Mouse (Mus musculus) limb, embryonic 14.5 days (tissue): Measurements from ENCODE around the gene Gm3127. TPM values are rescaled to one million over a fixed set of nuclear protein-coding genes. Genes with fewer than 3 reads are reported as not detected.
"Not testable (repeated sequence)": the region's sequence is repeated elsewhere in the genome, so short reads cannot be mapped to it uniquely, and the experiment has no call there.

ENCODE experiments used
- ATAC-seq: fragments of 200-750 bp; cut with Nextera tagmentation; 2 replicates; pipeline ENCODE4 v1.8.0; 2017; ENCODE audit warnings: low read depth, moderate number of reproducible peaks, moderate TSS enrichment; ENCODE audit not compliant: low FRiP score
- DNase-seq: peaks from one replicate; pipeline ENCODE4 v3.0.0-alpha.2; 2015; ENCODE audit warnings: low spot score
- H3K27ac ChIP-seq: fragments of 300-500 bp; sonication (generic); replicated peaks from 2 replicates; pipeline ENCODE4 v1.5.1; 2014; ENCODE audit warnings: low read depth, mild to moderate bottlenecking, low read length, moderate library complexity, mixed read lengths
- H3K27me3 ChIP-seq: fragments of 300-500 bp; sonication (generic); 2 replicates; pipeline ENCODE4 v1.6.1; 2014; ENCODE audit warnings: low read length, mixed read lengths; ENCODE audit not compliant: control insufficient read depth, insufficient read depth
- H3K36me3 ChIP-seq: fragments of 300-500 bp; sonication (generic); 2 replicates; pipeline ENCODE4 v1.6.1; 2014; ENCODE audit warnings: mild to moderate bottlenecking, low read length, moderate library complexity, mixed read lengths; ENCODE audit not compliant: control insufficient read depth, insufficient read depth
- H3K4me1 ChIP-seq: fragments of 300-500 bp; sonication (generic); 2 replicates; pipeline ENCODE4 v1.6.1; 2014; ENCODE audit warnings: antibody characterized with exemption, low read length, mixed read lengths; ENCODE audit not compliant: control insufficient read depth, insufficient read depth
- H3K4me2 ChIP-seq: fragments of 300-500 bp; sonication (generic); replicated peaks from 2 replicates; pipeline ENCODE4 v1.6.1; 2014; ENCODE audit warnings: low read depth, mild to moderate bottlenecking, low read length, moderate library complexity; ENCODE audit not compliant: severe bottlenecking
- H3K4me3 ChIP-seq: fragments of 300-500 bp; sonication (generic); replicated peaks from 2 replicates; pipeline ENCODE4 v1.5.1; 2014; ENCODE audit warnings: low read length
- H3K9ac ChIP-seq: fragments of 300-500 bp; sonication (generic); 2 replicates; pipeline ENCODE4 v1.6.1; 2014; ENCODE audit warnings: mild to moderate bottlenecking, low read depth, low read length, moderate library complexity; ENCODE audit not compliant: severe bottlenecking
- H3K9me3 ChIP-seq: fragments of 300-500 bp; sonication (generic); 2 replicates; pipeline ENCODE4 v1.6.1; 2016; ENCODE audit warnings: low read length; ENCODE audit not compliant: control insufficient read depth
- WGBS: fragments of 180-500 bp; shearing (Covaris S2); extraction: QIAGEN DNeasy Blood & Tissue Kit; methylation state at CpG from one replicate; pipeline ENCODE4 v1.1.7; 2014; 5-methylcytosine and 5-hydroxymethylcytosine counted together
- polyA plus RNA-seq, 2 experiments: library from polyadenylated mRNA; depleted of rRNA in 1 of 2; stranded (reverse) in 1 of 2; unstranded in 1 of 2; fragments of >200 nt; fragmentation: Nextera tagmentation in 1 of 2; extraction: Ambion mirVana in 1 of 2; gene quantifications; 2 replicates each; pipeline versions ENCODE4 v1.2.1 to v1.2.3; 2012 to 2014

The Gm3127 gene
- polyA plus RNA-seq (2012; rRNA removed) (not detected in 2 replicates), polyA plus RNA-seq (2014; fragmentation: Nextera tagmentation; extraction: Ambion mirVana) (not detected in 2 replicates)

DNA sequence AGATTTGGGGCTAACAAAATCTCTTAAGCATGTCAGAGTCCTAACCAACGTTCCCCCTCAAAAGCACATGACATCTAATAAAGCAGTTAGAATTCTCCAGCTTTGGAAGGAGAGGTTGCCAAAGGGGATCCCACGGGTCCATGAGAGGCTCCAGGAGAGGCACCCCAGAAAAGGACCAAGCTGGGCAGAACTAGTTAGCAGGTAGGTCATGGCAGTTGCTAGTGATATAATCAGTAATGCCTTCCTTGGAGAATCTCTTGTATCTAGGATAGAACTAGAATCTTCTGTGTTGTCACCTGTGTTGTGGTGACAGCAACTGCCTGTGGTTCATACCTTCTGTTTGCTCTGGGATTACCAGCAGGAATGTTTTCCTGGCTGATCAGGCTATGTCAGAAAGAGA, at the start of gene Gm3127:
Gm3127 (plus strand) TSS at position 301 of the 400 bp plus-strand sequence.
- not testable (repeated sequence) for H3K4me2 ChIP-seq, H3K4me3 ChIP-seq, H3K4me1 ChIP-seq, ATAC-seq, H3K9ac ChIP-seq, H3K27ac ChIP-seq, H3K9me3 ChIP-seq, H3K27me3 ChIP-seq, DNase-seq, H3K36me3 ChIP-seq
- no CpG with 5 or more reads among the region's 2 CpGs for WGBS

DNA sequence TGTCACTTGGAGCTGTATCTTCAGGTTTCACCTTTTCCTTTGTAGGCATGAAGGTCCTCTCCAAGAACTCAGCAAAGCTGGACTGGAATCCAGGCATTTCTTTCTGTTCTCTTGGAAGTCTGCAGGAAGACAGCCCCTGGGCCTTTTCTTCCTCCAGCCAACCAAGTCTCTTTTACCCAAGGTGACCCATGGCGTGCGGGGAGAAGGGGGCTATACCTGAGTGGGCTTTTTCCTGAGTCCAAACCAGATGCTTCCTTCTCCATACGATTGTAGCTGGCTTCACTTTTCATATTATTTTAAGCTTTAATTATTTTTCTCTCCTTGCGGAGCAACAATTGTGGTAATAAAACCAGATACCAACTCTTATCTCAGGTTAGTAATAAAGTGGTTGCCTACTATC, 23.2 kb upstream of the Gm3127 start:
- H3K4me2 ChIP-seq, H3K36me3 ChIP-seq, H3K4me3 ChIP-seq, H3K9ac ChIP-seq, H3K27ac ChIP-seq, ATAC-seq, H3K27me3 ChIP-seq, H3K4me1 ChIP-seq, DNase-seq, H3K9me3 ChIP-seq: not testable (repeated sequence)
- WGBS, result 91% methylated on average over 4 of the region's 4 CpGs

DNA sequence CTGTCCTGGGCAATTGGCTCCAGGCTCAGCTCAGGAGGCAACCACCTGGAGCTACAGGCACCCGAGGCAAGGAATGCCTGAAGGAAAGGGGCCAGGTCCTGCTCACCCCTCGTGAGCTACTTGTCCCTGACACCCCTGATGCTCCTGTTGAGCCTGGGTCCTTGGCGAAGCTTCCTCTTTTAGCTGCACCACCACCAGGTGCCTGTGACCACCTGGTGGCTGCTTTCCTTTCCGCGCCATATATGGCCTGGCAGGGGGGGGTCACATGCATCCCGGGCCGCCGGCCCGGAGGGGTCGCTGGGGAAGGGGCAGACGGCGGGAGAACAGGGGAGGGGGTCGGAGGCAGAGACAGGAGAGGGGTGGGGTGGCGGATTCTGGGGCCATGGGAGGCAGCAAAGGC, 17.2 kb downstream of the Gm3127 start:
- not testable (repeated sequence) for H3K36me3 ChIP-seq, H3K9ac ChIP-seq, H3K27ac ChIP-seq, H3K4me1 ChIP-seq, ATAC-seq, H3K27me3 ChIP-seq, H3K9me3 ChIP-seq
- WGBS, result 12% methylated on average over 10 of the region's 14 CpGs
- Histone ChIP-seq H3K4me2 (peak overlapping the region; percentile 44), H3K4me3 (peak overlapping the region; percentile 22)
- peak; percentile 0 for DNase-seq

DNA sequence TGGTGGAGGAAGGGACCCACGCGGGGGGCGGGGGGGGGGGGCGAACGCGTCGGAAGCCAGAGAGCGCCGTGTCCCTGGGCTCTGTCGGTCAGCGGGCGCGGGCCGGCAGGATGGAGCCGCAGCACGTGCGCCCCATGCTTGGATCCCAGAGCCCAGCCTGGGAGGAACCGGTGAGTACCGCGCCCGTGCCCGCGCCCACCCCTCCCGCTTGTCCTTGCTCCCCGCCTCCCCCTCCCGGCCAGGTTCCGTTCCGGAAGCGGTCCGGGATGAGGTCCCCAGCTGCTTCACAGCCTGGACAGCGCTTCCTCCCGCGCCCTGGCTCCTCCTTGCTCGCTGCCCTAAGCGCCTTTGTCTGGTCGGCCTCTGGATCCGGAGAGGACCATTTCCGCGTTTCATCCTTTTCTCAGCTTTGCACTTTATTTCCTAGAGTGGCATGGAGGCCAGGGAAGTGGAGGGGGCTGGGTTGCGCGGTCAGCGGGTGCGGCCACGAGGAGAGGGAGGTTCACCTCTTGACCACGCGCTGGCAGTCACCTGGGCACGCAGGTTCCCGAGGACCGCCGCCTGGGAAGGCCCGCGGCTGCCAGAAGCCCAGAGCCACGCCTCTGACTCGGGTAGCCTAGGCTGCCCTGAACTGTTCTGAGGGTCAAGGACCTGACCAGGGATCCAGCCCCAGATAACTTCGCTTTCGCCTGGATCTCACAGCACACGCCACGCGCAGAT, 17.8 kb downstream of the Gm3127 start, which contains the start of gene Gm2974:
Gm2974 (plus strand) TSS at position 86 of the 720 bp plus-strand sequence.
- DNase-seq, result peak; percentile 1
- not testable (repeated sequence) for ATAC-seq, H3K36me3 ChIP-seq, H3K4me1 ChIP-seq, H3K9ac ChIP-seq, H3K27me3 ChIP-seq, H3K9me3 ChIP-seq, H3K27ac ChIP-seq
- WGBS, result 18% methylated on average over 42 of the region's 59 CpGs
- H3K4me3 ChIP-seq, result peak within 1 kb of the TSS; percentile 22
- H3K4me2 ChIP-seq, result peak within 1 kb of the TSS; percentile 44

DNA sequence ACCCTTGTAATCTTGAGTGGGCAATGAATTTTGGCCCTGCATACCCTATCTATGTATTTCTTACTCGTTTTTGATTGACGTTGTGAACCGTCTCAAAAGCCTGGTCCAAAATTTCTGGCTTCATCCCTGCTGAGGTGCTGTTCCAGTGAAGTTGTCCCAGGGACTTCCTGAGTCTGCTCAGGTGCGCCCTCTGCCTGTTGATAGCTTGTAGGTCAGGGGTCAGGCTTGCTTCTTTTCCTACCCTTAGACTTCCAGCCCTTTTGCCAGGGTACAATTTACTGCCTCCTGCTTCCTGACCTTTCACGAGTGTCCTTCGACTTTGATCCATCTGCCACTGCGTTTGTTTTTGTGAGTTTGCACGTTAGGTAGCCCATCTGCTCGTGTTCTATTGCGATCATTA, 18.5 kb downstream of the Gm3127 start:
- H3K36me3 ChIP-seq, H3K4me2 ChIP-seq, H3K27ac ChIP-seq, H3K4me1 ChIP-seq, H3K9ac ChIP-seq, H3K4me3 ChIP-seq, ATAC-seq, H3K9me3 ChIP-seq, DNase-seq, H3K27me3 ChIP-seq: not testable (repeated sequence)
- WGBS, result 27% methylated on average over 4 of the region's 10 CpGs

Other genes starting within 250 kb of the Gm3127 start
- not detected in 2 replicates for gene Gm3029, start 233.3 kb upstream of the Gm3127 start, polyA plus RNA-seq (2012; rRNA removed)
- gene Gm3029, start 233.3 kb upstream of the Gm3127 start, polyA plus RNA-seq (2014; fragmentation: Nextera tagmentation; extraction: Ambion mirVana), result not detected in 2 replicates
- gene Gm3095, start 201.5 kb upstream of the Gm3127 start, polyA plus RNA-seq (2012; rRNA removed), result 0.09 and 0.25 TPM in 2 replicates
- 0.12 TPM in 1 of 2 replicates, not detected in the other for gene Gm3095, start 201.5 kb upstream of the Gm3127 start, polyA plus RNA-seq (2014; fragmentation: Nextera tagmentation; extraction: Ambion mirVana)
- not detected in 2 replicates for gene Gm3099, start 166.6 kb upstream of the Gm3127 start, polyA plus RNA-seq (2012; rRNA removed)
- gene Gm3099, start 166.6 kb upstream of the Gm3127 start, polyA plus RNA-seq (2014; fragmentation: Nextera tagmentation; extraction: Ambion mirVana), result not detected in 2 replicates
- 0.46 and 0.58 TPM in 2 replicates for gene Gm5796, start 141.1 kb upstream of the Gm3127 start, polyA plus RNA-seq (2012; rRNA removed)
- gene Gm5796, start 141.1 kb upstream of the Gm3127 start, polyA plus RNA-seq (2014; fragmentation: Nextera tagmentation; extraction: Ambion mirVana), result 0.18 and 0.26 TPM in 2 replicates
- not detected in 2 replicates for gene Gm3115, start 80.9 kb upstream of the Gm3127 start, polyA plus RNA-seq (2012; rRNA removed)
- not detected in 2 replicates for gene Gm3115, start 80.9 kb upstream of the Gm3127 start, polyA plus RNA-seq (2014; fragmentation: Nextera tagmentation; extraction: Ambion mirVana)
- 1.9 and 2.0 TPM in 2 replicates for gene Gm8108, start 54.5 kb upstream of the Gm3127 start, polyA plus RNA-seq (2012; rRNA removed)
- gene Gm8108, start 54.5 kb upstream of the Gm3127 start, polyA plus RNA-seq (2014; fragmentation: Nextera tagmentation; extraction: Ambion mirVana), result 0.45 and 1.1 TPM in 2 replicates
- 0.20 and 0.48 TPM in 2 replicates for gene Gm2974, start 17.5 kb downstream of the Gm3127 start, polyA plus RNA-seq (2012; rRNA removed)
- gene Gm2974, start 17.5 kb downstream of the Gm3127 start, polyA plus RNA-seq (2014; fragmentation: Nextera tagmentation; extraction: Ambion mirVana), result 0.17 and 0.35 TPM in 2 replicates
- not detected in 2 replicates for gene Gm3138, start 84.6 kb downstream of the Gm3127 start, polyA plus RNA-seq (2012; rRNA removed)
- not detected in 2 replicates for gene Gm3138, start 84.6 kb downstream of the Gm3127 start, polyA plus RNA-seq (2014; fragmentation: Nextera tagmentation; extraction: Ambion mirVana)
- not detected in 2 replicates for gene Gm3149, start 152.3 kb downstream of the Gm3127 start, polyA plus RNA-seq (2012; rRNA removed)
- gene Gm3149, start 152.3 kb downstream of the Gm3127 start, polyA plus RNA-seq (2014; fragmentation: Nextera tagmentation; extraction: Ambion mirVana), result not detected in 2 replicates
- gene 2610042L04Rik, start 169.7 kb downstream of the Gm3127 start, polyA plus RNA-seq (2012; rRNA removed), result 0.15 and 0.38 TPM in 2 replicates
- gene 2610042L04Rik, start 169.7 kb downstream of the Gm3127 start, polyA plus RNA-seq (2014; fragmentation: Nextera tagmentation; extraction: Ambion mirVana), result 0.12 and 0.28 TPM in 2 replicates
- gene Gm3159, start 232.5 kb downstream of the Gm3127 start, polyA plus RNA-seq (2012; rRNA removed), result not detected in 2 replicates
- gene Gm3159, start 232.5 kb downstream of the Gm3127 start, polyA plus RNA-seq (2014; fragmentation: Nextera tagmentation; extraction: Ambion mirVana), result not detected in 2 replicates